Mouse (Mus musculus): ENCODE results near the gene Rexo2.

- TF ChIP-seq POLR2A (IDR thresholded peaks at IDR 0.05; ENCODE audit: control insufficient read depth, low read depth, low read length) (no peak), CTCF (IDR thresholded peaks at IDR 0.05; ENCODE audit: control insufficient read depth, insufficient read depth, insufficient replicate concordance, low read depth, low read length) (peak; percentile 21; the same call in 1 of the 2 replicates)
These were observed 21.5 kb downstream of the Rexo2 start for GRCm38 (mm10) chr9:48458879-48459278.

All from testis, adult 2 months (tissue).